8 mouse cellular contexts compared by ENCODE assay signal in genomic region chr7:28148263-28148662, GRCm38 (mm10). TPM values are rescaled to one million over a fixed set of nuclear protein-coding genes. Genes with fewer than 3 reads are reported as not detected.
A peak's percentile ranks its signal among the peaks of the same experiment; 100 is the strongest.
DNase-seq lines count a peak whose midpoint lies in the region; ATAC-seq and TF ChIP-seq lines count a peak whose summit lies in the region.

No protein-coding gene starts in this region.

- 0 out of 2 replicates have a peak, but pooled peaks have one; percentile 57 for ATAC-seq in kidney, embryonic 16.5 days (ENCODE audit: low FRiP score, low TSS enrichment)
- ATAC-seq in liver, postnatal 0 days = no peak

- TF ChIP-seq CTCF in liver, postnatal 0 days (IDR thresholded peaks at IDR 0.05; ENCODE audit: low read depth) = peak; percentile 89
- peak; percentile 32; the same call in 1 of the 2 replicates for TF ChIP-seq CTCF in olfactory bulb, adult 2 months (IDR thresholded peaks at IDR 0.05; ENCODE audit: insufficient read depth, low read depth, low read length)

- H3K27ac ChIP-seq in kidney, embryonic 16.5 days (ENCODE audit: low read length) = no peak overlapping the region
- no peak overlapping the region for H3K27ac ChIP-seq in liver, postnatal 0 days (ENCODE audit: low read depth)
- no peak overlapping the region for H3K27ac ChIP-seq in olfactory bulb, adult 2 months (ENCODE audit: insufficient read depth, low read depth, low read length)

- H3K4me1 ChIP-seq in kidney, embryonic 16.5 days (ENCODE audit: insufficient read depth, low read length) = no peaks in the 10 kb centered on the region
- H3K4me1 ChIP-seq in liver, postnatal 0 days (ENCODE audit: insufficient read depth) = no peaks in the 10 kb centered on the region
- H3K4me1 ChIP-seq in olfactory bulb, adult 2 months (ENCODE audit: control insufficient read depth, insufficient read depth, low read length) = no peaks in the 10 kb centered on the region

- no peaks in the 10 kb centered on the region for H3K9me3 ChIP-seq in kidney, embryonic 16.5 days (ENCODE audit: low read length)
- no peaks in the 10 kb centered on the region for H3K9me3 ChIP-seq in liver, postnatal 0 days (ENCODE audit: low read length)

- no peak overlapping the region for H3K4me2 ChIP-seq in kidney, embryonic 16.5 days (replicated peaks; ENCODE audit: low read depth, low read length)
- no peak overlapping the region for H3K4me2 ChIP-seq in liver, postnatal 0 days (ENCODE audit: low read depth, low read length)

- no peak overlapping the region for H3K4me3 ChIP-seq in kidney, embryonic 16.5 days (ENCODE audit: low read length)
- no peak overlapping the region for H3K4me3 ChIP-seq in liver, postnatal 0 days (ENCODE audit: low read depth, low read length)
- no peak overlapping the region for H3K4me3 ChIP-seq in olfactory bulb, adult 2 months (ENCODE audit: insufficient read depth, low read depth, low read length)

- intact Hi-C loops in gastrocnemius, postnatal 14 days (cut with DNase I; ENCODE audit: low total_unique reads) = loop anchor here (2.0 to 10.0 kb wide), 3 partner anchors 65 to 154 kb away; partner anchors contain the start of genes Dll3 and Psmc4

- WGBS in kidney, embryonic 16.5 days = 16% methylated on average over 3 of the region's 3 CpGs
- 4% methylated on average over 3 of the region's 3 CpGs for WGBS in liver, postnatal 0 days (ENCODE audit: insufficient replicate concordance)
- WGBS in olfactory bulb, adult 2 months = 7% methylated on average over 3 of the region's 3 CpGs

- TF ChIP-seq EP300 in liver, postnatal 0 days (IDR thresholded peaks at IDR 0.05; ENCODE audit: low read depth) = no peak

- H3K9ac ChIP-seq in kidney, embryonic 16.5 days (replicated peaks; ENCODE audit: low read length) = no peak overlapping the region
- no peak overlapping the region for H3K9ac ChIP-seq in liver, postnatal 0 days (replicated peaks)

- DNase-seq in B cell, adult 2 months = peak; percentile 86 to 87
- peak; percentile 66 for DNase-seq in Muller cell, postnatal 12 days (ENCODE audit: inconsistent ontology term)
- peak; percentile 73 to 85 for DNase-seq in cerebellum, postnatal 25 days
- DNase-seq in gastrocnemius, postnatal 14 days = peak; percentile 68
- peak; percentile 79 for DNase-seq in liver, postnatal 0 days
- peak; percentile 78 for DNase-seq in thymus, postnatal 14 days

- H3K36me3 ChIP-seq in kidney, embryonic 16.5 days (ENCODE audit: insufficient read depth, low read length) = no peaks in the 10 kb centered on the region
- H3K36me3 ChIP-seq in liver, postnatal 0 days (replicated peaks; ENCODE audit: insufficient read depth, low read length) = no peaks in the 10 kb centered on the region

- no peaks in the 10 kb centered on the region for H3K27me3 ChIP-seq in kidney, embryonic 16.5 days (ENCODE audit: insufficient read depth, low read length)
- no peaks in the 10 kb centered on the region for H3K27me3 ChIP-seq in liver, postnatal 0 days (ENCODE audit: insufficient read depth, low read length)

- no peak for TF ChIP-seq POLR2A in olfactory bulb, adult 2 months (IDR thresholded peaks at IDR 0.05; ENCODE audit: insufficient read depth, low read depth, low read length)

RNA-seq across cellular contexts. Expression of gene 9530053A07Rik, which starts 19.0 kb away (rescaled TPM):
- total RNA-seq in gastrocnemius, postnatal 14 days (2021) = not detected
- not detected in 2 replicates for polyA plus RNA-seq in kidney, embryonic 16.5 days (2015; fragmentation: Nextera tagmentation; extraction: Ambion mirVana)
- polyA plus RNA-seq in liver, postnatal 0 days (2015; fragmentation: Nextera tagmentation; extraction: Ambion mirVana) = 0.01 TPM in 1 of 2 replicates, not detected in the other
- not detected in 2 replicates for polyA plus RNA-seq in olfactory bulb, adult 2 months (2012; ENCODE audit: insufficient read depth, insufficient read length, low replicate concordance, missing spikeins)

RNA-seq across cellular contexts. Expression of gene Fbl, which starts 21.2 kb away (rescaled TPM):
- total RNA-seq in gastrocnemius, postnatal 14 days (2021) = 10 to 100 TPM; 23.7 to 31.0 TPM
- 108 and 115 TPM in 2 replicates for polyA plus RNA-seq in kidney, embryonic 16.5 days (2015; fragmentation: Nextera tagmentation; extraction: Ambion mirVana)
- polyA plus RNA-seq in liver, postnatal 0 days (2015; fragmentation: Nextera tagmentation; extraction: Ambion mirVana) = 48.4 and 51.6 TPM in 2 replicates
- polyA plus RNA-seq in olfactory bulb, adult 2 months (2012; ENCODE audit: insufficient read depth, insufficient read length, low replicate concordance, missing spikeins) = not detected in 2 replicates

RNA-seq across cellular contexts. Expression of gene Dyrk1b, which starts 31.0 kb away (rescaled TPM):
- total RNA-seq in gastrocnemius, postnatal 14 days (2021) = 100 to 1,000 TPM; 129 to 156 TPM
- 15.2 and 16.2 TPM in 2 replicates for polyA plus RNA-seq in kidney, embryonic 16.5 days (2015; fragmentation: Nextera tagmentation; extraction: Ambion mirVana)
- polyA plus RNA-seq in liver, postnatal 0 days (2015; fragmentation: Nextera tagmentation; extraction: Ambion mirVana) = 4.0 and 4.5 TPM in 2 replicates
- polyA plus RNA-seq in olfactory bulb, adult 2 months (2012; ENCODE audit: insufficient read depth, insufficient read length, low replicate concordance, missing spikeins) = not detected in 2 replicates

Comparison
In these comparisons a context has a peak if more than half of its experiments do, and no peak if none do; other contexts are left out.
1. RNA of gene Fbl, which starts 21.2 kb away (polyA plus RNA-seq): 108 to 115 TPM in kidney, embryonic 16.5 days and 48.4 to 51.6 TPM in liver, postnatal 0 days; not detected in olfactory bulb, adult 2 months; every median in the first group is over 10 times any median in the second.
2. Peak in every context shown above with its lines, with median percentiles within 50 percentile points of each other: DNase-seq.